Mouse (Mus musculus): ENCODE data around the gene Galns.

- TF ChIP-seq CTCF (IDR thresholded peaks at IDR 0.05; ENCODE audit: borderline replicate concordance, extremely low read depth, insufficient read depth, insufficient read length) (no peak), POLR2A (IDR thresholded peaks at IDR 0.05; ENCODE audit: borderline replicate concordance, extremely low read depth, insufficient read depth, insufficient read length, poor library complexity, severe bottlenecking) (no peak)
Observed at GRCm38 (mm10) chr8:122573577-122573976, 37.7 kb downstream of the Galns start.
